Comparison of ENCODE assay signal across 24 mouse cellular contexts in the genomic region with DNA sequence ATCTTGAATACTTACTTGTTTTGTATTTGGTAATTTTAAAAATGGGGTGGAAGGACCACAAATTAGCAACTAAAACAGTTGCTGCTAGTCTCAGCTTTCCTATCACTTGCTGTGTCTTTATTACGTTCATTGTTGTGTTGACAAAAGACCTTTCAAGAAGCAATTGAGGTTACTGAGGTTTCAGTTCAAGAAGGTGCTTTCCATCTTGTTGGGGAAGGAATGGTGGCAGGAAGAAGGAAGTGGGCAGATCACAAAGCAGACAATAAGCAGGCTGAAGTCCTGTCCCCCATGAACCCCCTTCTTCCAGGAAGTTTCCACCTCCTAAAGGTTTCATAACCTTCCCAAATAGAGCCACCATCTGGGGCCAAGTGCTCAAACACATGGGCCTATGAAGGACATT.
A peak's percentile ranks its signal among the peaks of the same experiment; 100 is the strongest.
DNase-seq lines count a peak whose midpoint lies in the region; ATAC-seq and TF ChIP-seq lines count a peak whose summit lies in the region.
"Had no signal": no experiment of that assay in that cellular context is flagged by ENCODE, and none has a peak within 500 bp of the region (broad histone marks: within the 10 kb centered on the region; RNA-seq: fewer than 3 reads in every experiment).

No protein-coding gene starts in this region.

- 77% methylated on average over 1 of the region's 1 CpGs for WGBS in kidney, adult 2 months

- H3K27ac ChIP-seq in kidney, adult 2 months (ENCODE audit: insufficient read depth, low read depth, low read length), result no peak overlapping the region
- H3K27ac ChIP-seq: forebrain, embryonic 10.5 days; hindbrain, embryonic 12.5 days; limb, embryonic 10.5 days; liver, embryonic 15.5 days; lung, embryonic 15.5 days; midbrain, embryonic 15.5 days had no signal

- no peak for TF ChIP-seq CTCF in kidney, adult 2 months (conservative IDR thresholded peaks at IDR 0.05; ENCODE audit: insufficient read depth, insufficient read length, low read depth, low read length)

- no peaks in the 10 kb centered on the region for H3K27me3 ChIP-seq in kidney, adult 2 months (replicated peaks; ENCODE audit: control insufficient read depth, insufficient read depth, low read length)
- H3K27me3 ChIP-seq: hindbrain, embryonic 12.5 days; liver, embryonic 15.5 days; lung, embryonic 15.5 days; midbrain, embryonic 15.5 days had no signal

- TF ChIP-seq POLR2A in kidney, adult 2 months (IDR thresholded peaks at IDR 0.05; ENCODE audit: low read depth, low read length), result no peak

- H3K36me3 ChIP-seq in kidney, adult 2 months (ENCODE audit: control insufficient read depth, insufficient read depth, low read length), result no peaks in the 10 kb centered on the region
- H3K36me3 ChIP-seq: liver, embryonic 15.5 days; midbrain, embryonic 15.5 days had no signal

- H3K4me3 ChIP-seq in kidney, adult 2 months (ENCODE audit: insufficient read depth, low read depth, low read length), result no peak overlapping the region
- H3K4me3 ChIP-seq: forebrain, embryonic 10.5 days; hindbrain, embryonic 12.5 days; limb, embryonic 10.5 days; liver, embryonic 15.5 days; lung, embryonic 15.5 days; midbrain, embryonic 15.5 days had no signal

- no peak for ATAC-seq in frontal cortex, adult (ENCODE audit: low TSS enrichment)
- ATAC-seq: forebrain, embryonic 16.5 days; midbrain, embryonic 15.5 days had no signal

- DNase-seq in A20 (ENCODE audit: low read depth, low spot score), result peak; percentile 64
- peak; percentile 51 for DNase-seq in CD4-positive, CD25-positive, alpha-beta regulatory T cell, adult 2 months (ENCODE audit: low read depth, low spot score)
- DNase-seq in T-cell, adult 2 months (ENCODE audit: low spot score), result peak; percentile 75
- peak; percentile 22 to 23 for DNase-seq in natural killer cell, adult 2 months (ENCODE audit: low spot score in 2 of 2)
- no peak for DNase-seq in urinary bladder, postnatal 25 days (ENCODE audit: low spot score)
- DNase-seq in kidney, adult 2 months, result no peak
- DNase-seq: adrenal gland, postnatal 36 days; cerebellum, adult 11 months; cerebellum, postnatal 10 days; gastrocnemius, postnatal 36 days; kidney, adult 18-20 months; kidney, postnatal 10 days; liver; lung, postnatal 36 days; right cerebral cortex, adult 18-20 months; thymus, postnatal 4 days had no signal

- H3K4me1 ChIP-seq in kidney, adult 2 months (ENCODE audit: control insufficient read depth, insufficient read depth, low read length), result no peaks in the 10 kb centered on the region
- H3K4me1 ChIP-seq: hindbrain, embryonic 12.5 days; limb, embryonic 10.5 days; liver, embryonic 15.5 days; lung, embryonic 15.5 days; midbrain, embryonic 15.5 days had no signal

Comparison
In these comparisons a context has a peak if more than half of its experiments do, and no peak if none do; other contexts are left out.
1. DNase-seq: peak in A20 (single experiment), CD4-positive, CD25-positive, alpha-beta regulatory T cell, adult 2 months (single experiment), T-cell, adult 2 months (single experiment) and natural killer cell, adult 2 months (2 of 2); none in urinary bladder, postnatal 25 days (single experiment) and kidney, adult 2 months (single experiment).